Mouse (Mus musculus): ENCODE results near the gene 4933416C03Rik.

Gene 4933416C03Rik

DNA sequence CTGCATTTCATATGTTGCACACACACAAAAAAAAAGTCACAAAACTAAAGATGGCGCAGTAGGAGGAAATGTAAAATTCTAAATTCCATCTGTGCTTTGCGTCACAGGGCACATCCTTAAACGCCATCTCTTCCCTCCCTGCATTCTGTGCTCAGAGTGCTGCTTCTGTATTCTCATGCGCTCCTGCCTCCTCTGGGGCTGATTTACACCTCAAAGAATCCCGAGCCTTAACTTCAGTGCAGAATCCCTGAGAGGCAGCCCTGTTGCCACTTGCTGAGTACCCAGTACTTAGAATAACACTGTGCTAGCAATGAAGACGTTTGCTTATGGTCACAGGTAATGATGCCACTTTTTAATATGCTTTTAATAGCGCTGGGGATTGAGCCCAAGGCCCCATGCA is 34.3 kb downstream of the 4933416C03Rik start:
- WGBS, result 59% methylated on average over 7 of the region's 7 CpGs

DNA sequence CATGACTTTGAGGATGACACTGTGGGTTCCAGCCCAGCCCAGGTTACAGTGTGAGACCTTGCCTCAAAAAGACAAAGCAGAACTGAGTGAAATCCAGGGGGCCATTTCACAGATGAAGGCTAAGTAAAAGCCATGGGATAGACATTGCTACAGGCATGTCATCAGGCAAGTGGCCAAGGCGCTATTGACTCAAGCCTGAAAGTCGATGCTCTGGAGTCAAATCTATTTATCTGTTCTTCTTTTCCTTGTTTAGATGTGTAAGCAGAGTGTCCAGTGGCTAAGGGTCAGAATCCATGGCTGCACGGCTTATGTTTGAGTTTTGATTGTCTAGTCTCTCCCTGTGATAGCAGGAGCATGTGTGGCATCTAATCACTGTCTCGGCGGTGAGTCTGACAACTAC is 35.1 kb downstream of the 4933416C03Rik start:
- WGBS, result 86% methylated on average over 5 of the region's 5 CpGs

GRCm38 (mm10) chr10:116075954-116076353 is 37.8 kb downstream of the 4933416C03Rik start:
- 49% methylated on average over 5 of the region's 5 CpGs for WGBS
